Mouse (Mus musculus) gastrocnemius, postnatal 36 days (tissue): ENCODE measurements around the gene Adat1. TPM values are rescaled to one million over a fixed set of nuclear protein-coding genes. Genes with fewer than 3 reads are reported as not detected.
"Not testable (repeated sequence)": the region's sequence is repeated elsewhere in the genome, so short reads cannot be mapped to it uniquely, and the experiment has no call there.

Experiments used
- DNase-seq, 2 experiments: peaks; one replicate each; pipeline ENCODE4 v3.0.0; 2022
- intact Hi-C: fragments of 180-260 bp; cut with DNase I; formaldehyde crosslinking; loops from one replicate; pipeline ENCODE4 v1.15.1; 2025
- total RNA-seq, 2 experiments: library from RNA; stranded (reverse); gene quantifications; 2 replicates each; pipeline ENCODE4 v1.2.3; 2021

The Adat1 gene
- total RNA-seq, 2 experiments from 2014 or later = 1.6 to 2.3 TPM

GRCm38 (mm10) chr8:111940171-111941100 lies 51.7 kb downstream of the Adat1 start, which contains the start of gene Gabarapl2:
Gabarapl2 (plus strand) TSS chr8:111940703.
- intact Hi-C loops = no loop called here
- peak; percentile 94 to 96 for DNase-seq

- intact Hi-C loops = no loop called here
- DNase-seq = peak; percentile 18 to 19
Measured at GRCm38 (mm10) chr8:111939516-111940142, 52.5 kb downstream of the Adat1 start.

- intact Hi-C loops, DNase-seq: not testable (repeated sequence)
Measured at GRCm38 (mm10) chr8:111938076-111938985, 53.8 kb downstream of the Adat1 start.

GRCm38 (mm10) chr8:111937184-111937583 lies 54.9 kb downstream of the Adat1 start:
- DNase-seq = no peak
- intact Hi-C loops = no loop called here

GRCm38 (mm10) chr8:111934201-111934600 lies 57.9 kb downstream of the Adat1 start:
- intact Hi-C loops = no loop called here
- DNase-seq = no peak

- peak; percentile 74 to 79 for DNase-seq
- intact Hi-C loops = no loop called here
Measured at GRCm38 (mm10) chr8:111933348-111934076, 58.6 kb downstream of the Adat1 start, which contains the start of gene Tmem231. Tmem231 (minus strand) TSS chr8:111933881.

- intact Hi-C loops = no loop called here
- peak; percentile 54 to 63 for DNase-seq
Measured at GRCm38 (mm10) chr8:111932580-111933336, 59.3 kb downstream of the Adat1 start.

- intact Hi-C loops = no loop called here
- no peak for DNase-seq
Measured at GRCm38 (mm10) chr8:111931721-111932120, 60.4 kb downstream of the Adat1 start.

- DNase-seq = no peak
- intact Hi-C loops = no loop called here
Measured at GRCm38 (mm10) chr8:111929648-111930344, 62.3 kb downstream of the Adat1 start.

GRCm38 (mm10) chr8:111924976-111925375 lies 67.1 kb downstream of the Adat1 start:
- no peak for DNase-seq
- intact Hi-C loops = no loop called here

- peak; percentile 25 to 46 for DNase-seq
- intact Hi-C loops = loop anchor here (2.0 kb wide), 1 partner anchor 43 kb away; no protein-coding TSS in a partner anchor
Measured at GRCm38 (mm10) chr8:111923383-111923804, 68.7 kb downstream of the Adat1 start.

GRCm38 (mm10) chr8:111920971-111921370 lies 71.1 kb downstream of the Adat1 start:
- DNase-seq = no peak

GRCm38 (mm10) chr8:111919663-111920062 lies 72.4 kb downstream of the Adat1 start:
- DNase-seq = no peak
- intact Hi-C loops = no loop called here

More at GRCm38 (mm10) chr8:111920971-111921370, 71.1 kb downstream of the Adat1 start:
- intact Hi-C loops = no loop called here

Other genes starting within 250 kb of the Adat1 start
- 10 to 100 TPM in 1 of 2 experiments, 1 to 10 TPM in 1; 9.4 to 10.5 TPM for gene Bcar1, start 248.5 kb downstream of the Adat1 start, total RNA-seq
- 10 to 100 TPM; 14.6 to 17.9 TPM for gene Cfdp1, start 138.0 kb downstream of the Adat1 start, total RNA-seq
- 1 to 10 TPM; 1.1 to 1.9 TPM for gene Tmem170, start 115.6 kb downstream of the Adat1 start, total RNA-seq
- gene Chst5, start 81.9 kb downstream of the Adat1 start, total RNA-seq = under 1 TPM; 0.10 to 0.20 TPM
- gene Tmem231, start 58.4 kb downstream of the Adat1 start, total RNA-seq = 1 to 10 TPM in 1 of 2 experiments, under 1 TPM in 1; 0.86 to 1.1 TPM
- gene Gabarapl2, start 51.6 kb downstream of the Adat1 start, total RNA-seq = 10 to 100 TPM; 90.1 to 93.5 TPM
- gene Kars, start 19.0 kb upstream of the Adat1 start, total RNA-seq = 100 to 1,000 TPM; 101 to 113 TPM
- 1 to 10 TPM; 7.5 to 9.3 TPM for gene Terf2ip, start 19.1 kb upstream of the Adat1 start, total RNA-seq
- gene Gm6793, start 22.7 kb upstream of the Adat1 start, total RNA-seq = not detected